Mouse (Mus musculus) urinary bladder, postnatal 25 days (tissue): ENCODE measurements around the gene Tcf3.

Experiments used
- DNase-seq: peaks from one replicate; pipeline ENCODE4 v3.0.0; 2022; ENCODE audit warnings: low spot score

Tcf3 gene

GRCm38 (mm10) chr10:80433513-80434232 lies at the start of gene Tcf3:
Tcf3 (minus strand) TSS chr10:80433647.
- DNase-seq = peak; percentile 95

- no peak for DNase-seq
Measured at GRCm38 (mm10) chr10:80481002-80481401, 47.6 kb upstream of the Tcf3 start.

GRCm38 (mm10) chr10:80478531-80478930 lies 45.1 kb upstream of the Tcf3 start:
- DNase-seq = no peak

DNA sequence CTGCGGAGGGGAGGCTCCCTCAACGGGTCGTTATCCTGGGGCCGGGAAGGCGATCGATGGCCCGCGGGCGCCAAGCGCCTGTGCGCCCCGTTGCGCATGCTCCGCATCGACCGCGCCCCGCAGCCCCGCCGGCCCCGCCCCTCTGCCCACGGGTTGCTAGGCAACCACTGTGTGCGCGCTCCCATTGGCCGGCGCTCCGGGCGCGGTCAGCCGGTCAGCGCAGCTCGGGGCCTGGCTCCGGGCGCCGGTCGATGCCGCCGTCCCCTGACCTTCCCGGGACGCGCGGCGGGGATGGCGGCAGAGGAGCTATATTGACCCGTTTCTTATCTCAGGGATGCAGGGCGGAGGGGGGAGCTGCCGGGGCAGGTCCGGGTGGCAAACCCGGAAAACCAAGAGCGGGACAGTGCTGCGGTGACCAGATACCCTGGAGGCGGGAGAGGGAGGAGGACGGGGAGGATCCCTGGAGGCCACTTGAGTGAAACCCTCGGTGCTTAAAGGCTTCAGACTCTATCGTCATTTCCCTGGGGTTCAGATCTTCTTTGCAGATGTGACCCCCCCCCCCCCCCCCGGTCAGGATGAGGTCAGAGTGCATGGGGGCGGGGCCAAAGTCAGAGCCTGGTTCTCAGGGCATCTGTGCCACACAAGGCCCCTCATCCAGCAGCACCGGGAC lies 42.0 kb upstream of the Tcf3 start:
- DNase-seq = peak; percentile 92

GRCm38 (mm10) chr10:80465066-80465465 lies 31.6 kb upstream of the Tcf3 start:
- DNase-seq = no peak

DNA sequence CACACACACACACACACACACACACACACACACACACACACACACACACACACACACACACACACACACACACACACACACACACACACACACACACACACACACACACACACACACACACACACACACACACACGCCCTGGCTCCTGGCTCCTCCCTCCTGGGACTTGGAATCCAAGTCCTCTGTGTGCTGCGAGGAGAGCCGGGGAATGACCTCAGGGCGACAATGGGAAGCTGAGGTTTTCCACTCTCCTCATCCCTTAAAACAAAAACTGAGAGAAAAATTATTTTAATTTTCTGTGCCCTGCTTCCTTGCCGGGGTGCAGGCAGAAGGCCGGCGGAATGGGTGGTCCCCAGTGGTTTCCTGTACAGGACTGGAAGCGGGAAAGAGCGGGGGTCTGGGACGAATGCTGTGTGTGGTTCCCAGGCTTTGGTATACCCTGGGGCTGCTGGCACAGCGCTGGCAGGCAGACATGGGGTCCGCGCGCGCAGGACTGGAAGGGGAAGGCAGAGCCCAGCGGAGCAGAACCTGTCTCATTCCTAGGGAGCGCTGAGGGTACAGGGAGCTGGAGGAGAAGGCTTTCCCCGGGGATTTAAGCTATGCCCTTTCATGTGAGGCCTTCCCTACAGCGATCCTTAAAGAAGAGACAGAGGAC lies 31.1 kb upstream of the Tcf3 start:
- DNase-seq = no peak

DNA sequence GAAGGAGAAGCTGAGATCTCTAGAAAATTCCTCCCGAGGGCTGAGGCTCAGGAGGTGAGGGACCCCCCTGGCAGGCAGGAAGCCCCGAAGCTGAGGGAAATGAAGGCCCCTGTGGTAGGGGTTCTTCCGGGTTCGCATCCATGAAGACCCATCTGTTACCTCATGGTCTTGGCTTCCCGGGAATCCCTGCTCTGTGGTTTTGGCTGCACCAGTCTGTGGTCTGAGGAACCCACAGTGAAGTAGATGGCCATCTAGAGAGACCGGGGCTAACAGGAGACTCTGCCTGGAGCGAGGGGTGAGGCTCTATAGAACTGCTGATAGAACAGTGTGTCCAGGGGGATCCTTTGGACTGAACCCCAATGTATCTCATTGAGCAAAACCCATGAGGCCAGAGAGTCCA lies 27.9 kb upstream of the Tcf3 start:
- no peak for DNase-seq

DNA sequence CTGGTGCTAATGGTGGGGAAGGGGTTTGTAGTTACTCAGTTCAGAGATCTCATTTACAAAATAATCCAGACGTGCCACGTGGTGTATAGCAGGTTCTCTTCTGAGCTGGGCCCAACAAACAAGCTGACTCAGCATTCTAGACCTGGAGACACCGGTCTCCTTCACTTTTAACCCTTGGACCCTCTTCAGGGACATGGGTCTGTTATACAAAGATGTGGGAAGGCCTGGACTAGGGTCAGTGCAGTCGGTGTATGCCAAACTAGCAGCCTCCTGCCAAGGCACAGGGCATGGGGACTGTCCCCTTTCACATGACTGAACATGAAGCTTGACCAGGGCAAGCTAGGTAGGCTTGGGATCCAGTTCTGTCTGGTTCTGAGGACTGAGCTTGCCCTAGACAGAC lies 26.9 kb upstream of the Tcf3 start:
- DNase-seq = no peak

GRCm38 (mm10) chr10:80459671-80460070 lies 26.2 kb upstream of the Tcf3 start:
- DNase-seq = no peak

DNA sequence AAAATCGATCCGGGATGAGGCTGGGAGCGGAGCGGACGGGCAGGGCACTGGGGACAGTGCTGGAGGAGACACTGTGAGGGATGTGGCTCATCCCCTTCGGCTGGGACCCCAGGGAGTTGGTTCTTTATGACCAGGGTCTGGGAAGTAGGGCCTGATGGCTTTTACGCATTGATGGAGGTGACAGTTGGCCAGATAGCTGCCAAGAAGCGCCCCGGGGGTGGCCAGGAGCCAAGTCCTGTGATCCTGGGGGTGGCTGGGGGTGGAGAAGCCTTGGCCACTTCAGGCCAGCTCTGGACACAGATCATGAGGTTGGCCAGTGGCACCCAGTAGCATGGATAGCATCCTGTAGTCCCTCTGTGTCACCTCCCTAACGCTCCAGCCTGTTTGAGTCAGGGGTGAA lies 25.8 kb upstream of the Tcf3 start:
- DNase-seq = no peak

- no peak for DNase-seq
Measured at GRCm38 (mm10) chr10:80455697-80456096, 22.2 kb upstream of the Tcf3 start.

DNA sequence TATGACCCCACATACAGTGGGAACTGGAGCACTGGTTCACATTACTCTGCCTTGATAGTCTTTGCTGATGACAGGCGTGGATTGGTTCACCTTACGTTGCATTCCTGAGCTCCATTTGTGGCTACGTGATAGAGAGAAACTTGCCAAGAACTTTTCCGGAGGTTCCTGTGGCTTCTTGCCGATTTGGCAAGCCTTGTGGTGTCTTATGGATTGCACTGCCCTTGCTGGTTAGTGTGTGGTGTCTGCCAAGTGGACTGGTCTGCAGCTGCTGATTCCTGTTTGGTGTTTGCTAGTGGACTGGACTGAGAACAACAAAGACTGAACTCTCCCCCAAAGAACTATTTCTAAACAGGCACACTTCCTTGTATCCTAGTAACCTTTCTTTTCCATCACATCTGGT lies 21.3 kb upstream of the Tcf3 start:
- DNase-seq = no peak

DNA sequence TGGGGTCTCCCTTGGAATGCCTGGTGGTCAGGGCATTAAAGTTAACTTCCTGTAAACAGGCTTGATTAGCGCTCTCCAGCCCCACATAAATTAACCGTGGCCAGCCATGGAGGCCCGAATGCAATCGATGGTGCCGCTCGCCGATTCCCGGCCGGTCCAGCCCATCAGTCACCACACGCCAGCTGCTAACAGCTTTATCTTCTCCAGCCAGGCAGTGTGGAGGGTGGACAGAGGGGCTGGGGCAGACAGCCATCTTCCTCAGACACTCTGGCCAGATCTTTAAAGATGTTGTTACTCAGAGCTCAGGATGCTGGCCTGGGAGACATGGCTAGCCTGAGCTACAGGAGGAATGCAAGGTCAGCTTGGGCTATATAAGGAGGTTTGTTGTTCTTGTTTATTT lies 20.2 kb upstream of the Tcf3 start:
- DNase-seq = no peak

- no peak for DNase-seq
Measured at GRCm38 (mm10) chr10:80450599-80450998, 17.2 kb upstream of the Tcf3 start.

- peak; percentile 75 for DNase-seq
Measured at GRCm38 (mm10) chr10:80445898-80446601, 12.6 kb upstream of the Tcf3 start.

GRCm38 (mm10) chr10:80445052-80445451 lies 11.6 kb upstream of the Tcf3 start:
- no peak for DNase-seq

GRCm38 (mm10) chr10:80444339-80445045 lies 11.0 kb upstream of the Tcf3 start:
- DNase-seq = no peak

DNA sequence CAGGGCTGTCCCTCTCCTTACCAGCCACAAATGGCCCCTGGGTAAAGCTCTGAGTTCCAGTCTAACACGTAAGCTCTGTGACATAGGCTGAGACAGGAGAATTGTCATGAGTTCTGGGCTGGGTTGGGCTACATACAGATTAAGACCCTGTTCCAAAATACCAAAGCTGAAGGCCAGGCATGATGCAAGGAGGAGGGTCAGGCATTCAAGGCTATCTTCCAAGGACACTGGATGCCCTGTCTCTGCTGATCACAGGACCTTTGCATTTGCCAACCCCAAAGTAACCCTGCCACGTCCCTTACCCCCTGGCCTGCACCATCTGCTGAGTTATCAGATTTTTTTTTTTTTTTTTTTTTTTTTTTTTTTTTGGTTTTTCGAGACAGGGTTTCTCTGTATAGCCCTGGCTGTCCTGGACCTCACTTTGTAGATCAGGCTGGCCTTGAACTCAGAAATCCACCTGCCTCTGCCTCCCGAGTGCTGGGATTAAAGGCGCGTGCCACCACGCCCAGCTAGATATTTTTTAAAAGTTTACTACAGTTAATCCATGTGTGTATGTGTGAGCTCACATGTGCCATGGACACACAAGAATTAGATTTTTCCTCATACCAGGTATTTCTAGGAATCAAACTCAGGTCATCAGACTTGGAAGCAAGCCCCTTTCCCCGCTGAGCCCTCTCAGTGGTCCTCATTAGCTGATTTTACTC lies 10.3 kb upstream of the Tcf3 start:
- DNase-seq = no peak

GRCm38 (mm10) chr10:80442989-80443388 lies 9.5 kb upstream of the Tcf3 start:
- DNase-seq = no peak

- DNase-seq = no peak
Measured at GRCm38 (mm10) chr10:80441598-80441997, 8.2 kb upstream of the Tcf3 start.

DNA sequence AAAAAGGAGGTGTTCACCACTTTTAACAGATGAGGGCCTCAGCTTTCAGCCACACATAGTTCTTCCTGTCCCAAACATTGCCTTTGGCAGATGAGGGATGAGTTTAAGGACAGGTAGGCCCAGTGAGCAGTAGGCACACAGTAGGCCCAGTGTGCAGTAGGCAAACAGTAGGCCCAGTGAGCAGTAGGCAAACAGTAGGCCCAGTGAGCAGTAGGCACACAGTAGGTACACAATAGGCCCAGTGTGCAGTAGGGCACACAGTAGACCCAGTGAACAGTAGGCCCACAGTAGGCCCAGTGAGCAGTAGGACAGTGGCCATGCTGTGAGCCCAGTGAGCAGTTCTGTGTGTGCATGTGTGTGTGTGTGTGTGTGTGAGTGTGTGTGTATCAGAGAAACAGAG lies 6.6 kb upstream of the Tcf3 start:
- no peak for DNase-seq
